Mouse (Mus musculus) liver, embryonic 11.5 days (tissue): ENCODE data around the gene Ephb2. TPM values are rescaled to one million over a fixed set of nuclear protein-coding genes. Genes with fewer than 3 reads are reported as not detected.
A peak's percentile ranks its signal among the peaks of the same experiment; 100 is the strongest.

Experiments used
- ATAC-seq: fragments of 200-750 bp; cut with Nextera tagmentation; replicated peaks from 2 replicates; pipeline ENCODE4 v1.8.0; 2017; ENCODE audit warnings: moderate number of reproducible peaks, mild to moderate bottlenecking, moderate TSS enrichment, moderate library complexity; ENCODE audit not compliant: low FRiP score
- DNase-seq: peaks from one replicate; pipeline ENCODE4 v3.0.0-alpha.2; 2017; ENCODE audit warnings: low spot score
- H3K27ac ChIP-seq: fragments of 300-500 bp; sonication (generic); 2 replicates; pipeline ENCODE4 v1.5.1; 2014; ENCODE audit warnings: mild to moderate bottlenecking, low read depth, low read length, control low read depth
- H3K27me3 ChIP-seq: fragments of 300-500 bp; sonication (generic); replicated peaks from 2 replicates; pipeline ENCODE4 v1.6.1; 2014; ENCODE audit warnings: low read length, mixed read lengths; ENCODE audit not compliant: control insufficient read depth, insufficient read depth
- H3K36me3 ChIP-seq: fragments of 300-500 bp; sonication (generic); 2 replicates; pipeline ENCODE4 v1.6.1; 2014; ENCODE audit warnings: mild to moderate bottlenecking, low read length, moderate library complexity, mixed read lengths; ENCODE audit not compliant: control insufficient read depth, insufficient read depth
- H3K4me1 ChIP-seq: fragments of 300-500 bp; sonication (generic); replicated peaks from 2 replicates; pipeline ENCODE4 v1.6.1; 2014; ENCODE audit warnings: low read length, mixed read lengths; ENCODE audit not compliant: control insufficient read depth, insufficient read depth
- H3K4me2 ChIP-seq: fragments of 300-500 bp; sonication (generic); 2 replicates; pipeline ENCODE4 v1.6.1; 2014; ENCODE audit warnings: mild to moderate bottlenecking, control low read depth, moderate library complexity
- H3K4me3 ChIP-seq: fragments of 300-500 bp; sonication (generic); 2 replicates; pipeline ENCODE4 v1.5.1; 2014; ENCODE audit warnings: low read depth, low read length, control low read depth
- H3K9ac ChIP-seq: fragments of 300-500 bp; sonication (generic); 2 replicates; pipeline ENCODE4 v1.6.1; 2014; ENCODE audit warnings: low read depth, low read length, control low read depth
- H3K9me3 ChIP-seq: fragments of 300-500 bp; sonication (generic); 2 replicates; pipeline ENCODE4 v1.6.1; 2016; ENCODE audit warnings: low read length, inconsistent platforms, mixed read lengths; ENCODE audit not compliant: control insufficient read depth
- WGBS: fragments of 180-500 bp; shearing (Covaris S2); extraction: QIAGEN DNeasy Blood & Tissue Kit; methylation state at CpG from one replicate; pipeline ENCODE4 v1.1.7; 2014; 5-methylcytosine and 5-hydroxymethylcytosine counted together
- polyA plus RNA-seq: library from polyadenylated mRNA; unstranded; fragments of >200 nt; fragmentation: Nextera tagmentation; extraction: Ambion mirVana; gene quantifications from 2 replicates; pipeline ENCODE4 v1.2.1, GENCODE M21; 2014

Ephb2 gene
- polyA plus RNA-seq, 1 experiment from 2014 or later: 5.1 TPM

GRCm38 (mm10) chr4:136755364-136755811 is 80.4 kb downstream of the Ephb2 start:
- Histone ChIP-seq H3K4me1 (no peaks in the 10 kb centered on the region; the same call in 1 of the 2 replicates), H3K4me2 (peak overlapping the region; percentile 57), H3K4me3 (peak overlapping the region; percentile 22), H3K9ac (no peak overlapping the region), H3K9me3 (no peaks in the 10 kb centered on the region), H3K27me3 (peaks cover 3% of the 10 kb centered on the region; the same call in 1 of the 2 replicates), H3K27ac (no peak overlapping the region), H3K36me3 (no peaks in the 10 kb centered on the region)
- DNase-seq (peak; percentile 60), ATAC-seq (peak; percentile 15; the same call in 1 of the 2 replicates)
- 2% methylated on average over 31 of the region's 31 CpGs for WGBS

- Histone ChIP-seq H3K27ac (no peak overlapping the region), H3K4me3 (no peak overlapping the region), H3K9ac (no peak overlapping the region), H3K36me3 (no peaks in the 10 kb centered on the region), H3K27me3 (peaks cover 6% of the 10 kb centered on the region), H3K9me3 (no peaks in the 10 kb centered on the region), H3K4me1 (peaks cover 2% of the 10 kb centered on the region; the same call in 1 of the 2 replicates), H3K4me2 (no peak overlapping the region)
- 86% methylated on average over 8 of the region's 8 CpGs for WGBS
- ATAC-seq (no peak), DNase-seq (no peak)
These were observed 81.5 kb downstream of the Ephb2 start for GRCm38 (mm10) chr4:136754256-136754655.

- WGBS: 61% methylated on average over 4 of the region's 4 CpGs
These were observed 84.3 kb downstream of the Ephb2 start for GRCm38 (mm10) chr4:136751355-136752020.

GRCm38 (mm10) chr4:136750578-136751338 is 85.0 kb downstream of the Ephb2 start:
- Histone ChIP-seq H3K4me1 (peaks cover 2% of the 10 kb centered on the region; the same call in 1 of the 2 replicates), H3K36me3 (no peaks in the 10 kb centered on the region), H3K4me2 (no peak overlapping the region), H3K9me3 (no peaks in the 10 kb centered on the region), H3K9ac (no peak overlapping the region), H3K4me3 (no peak overlapping the region), H3K27ac (no peak overlapping the region), H3K27me3 (peaks cover 6% of the 10 kb centered on the region)
- 52% methylated on average over 19 of the region's 19 CpGs for WGBS
- DNase-seq (no peak), ATAC-seq (no peak)

More at GRCm38 (mm10) chr4:136751355-136752020, 84.3 kb downstream of the Ephb2 start:
- no peak overlapping the region for H3K9ac ChIP-seq
- no peak for ATAC-seq
- peaks cover 6% of the 10 kb centered on the region for H3K27me3 ChIP-seq
- no peak for DNase-seq
- peaks cover 2% of the 10 kb centered on the region; the same call in 1 of the 2 replicates for H3K4me1 ChIP-seq
- H3K9me3 ChIP-seq: no peaks in the 10 kb centered on the region
- no peak overlapping the region for H3K27ac ChIP-seq
- no peak overlapping the region for H3K4me3 ChIP-seq
- no peaks in the 10 kb centered on the region for H3K36me3 ChIP-seq
- no peak overlapping the region for H3K4me2 ChIP-seq

GRCm38 (mm10) chr4:136749851-136750577 is 85.8 kb downstream of the Ephb2 start:
- H3K4me3 ChIP-seq: no peak overlapping the region
- DNase-seq (no peak), ATAC-seq (no peak)
- H3K27me3 ChIP-seq: peaks cover 6% of the 10 kb centered on the region
- WGBS: 61% methylated on average over 19 of the region's 19 CpGs
- H3K9ac ChIP-seq: 0 out of 2 replicates have a peak overlapping the region, but pooled peaks have one; percentile 22
- no peak overlapping the region for H3K27ac ChIP-seq
- no peaks in the 10 kb centered on the region for H3K9me3 ChIP-seq
- peaks cover 2% of the 10 kb centered on the region; the same call in 1 of the 2 replicates for H3K4me1 ChIP-seq
- H3K36me3 ChIP-seq: no peaks in the 10 kb centered on the region
- no peak overlapping the region for H3K4me2 ChIP-seq

- 68% methylated on average over 4 of the region's 4 CpGs for WGBS
- no peak overlapping the region for H3K27ac ChIP-seq
- peaks cover 6% of the 10 kb centered on the region for H3K27me3 ChIP-seq
- DNase-seq: no peak
- no peak overlapping the region for H3K4me2 ChIP-seq
- no peaks in the 10 kb centered on the region for H3K9me3 ChIP-seq
- no peaks in the 10 kb centered on the region for H3K36me3 ChIP-seq
- no peak for ATAC-seq
- no peak overlapping the region for H3K9ac ChIP-seq
- H3K4me1 ChIP-seq: peaks cover 2% of the 10 kb centered on the region; the same call in 1 of the 2 replicates
- H3K4me3 ChIP-seq: no peak overlapping the region
These were observed 86.4 kb downstream of the Ephb2 start for GRCm38 (mm10) chr4:136749431-136749830.

GRCm38 (mm10) chr4:136748842-136749392 is 86.9 kb downstream of the Ephb2 start:
- H3K27ac ChIP-seq: no peak overlapping the region
- 43% methylated on average over 7 of the region's 7 CpGs for WGBS
- peaks cover 6% of the 10 kb centered on the region for H3K27me3 ChIP-seq
- H3K4me2 ChIP-seq: no peak overlapping the region
- H3K9ac ChIP-seq: no peak overlapping the region
- no peak for ATAC-seq
- H3K9me3 ChIP-seq: no peaks in the 10 kb centered on the region
- no peak for DNase-seq
- H3K4me3 ChIP-seq: no peak overlapping the region
- no peaks in the 10 kb centered on the region for H3K36me3 ChIP-seq
- peaks cover 2% of the 10 kb centered on the region; the same call in 1 of the 2 replicates for H3K4me1 ChIP-seq

GRCm38 (mm10) chr4:136746516-136746915 is 89.3 kb downstream of the Ephb2 start:
- Histone ChIP-seq H3K4me2 (no peak overlapping the region), H3K4me1 (peaks cover 2% of the 10 kb centered on the region; the same call in 1 of the 2 replicates), H3K9me3 (no peaks in the 10 kb centered on the region), H3K9ac (no peak overlapping the region), H3K27me3 (peaks cover 6% of the 10 kb centered on the region), H3K36me3 (no peaks in the 10 kb centered on the region), H3K27ac (no peak overlapping the region), H3K4me3 (no peak overlapping the region)
- 82% methylated on average over 1 of the region's 1 CpGs for WGBS
- no peak for DNase-seq
- ATAC-seq: no peak
